Mouse (Mus musculus) forebrain, embryonic 16.5 days (tissue): ENCODE results near the gene Scn11a. TPM values are rescaled to one million over a fixed set of nuclear protein-coding genes. Genes with fewer than 3 reads are reported as not detected.

Experiments
- ATAC-seq: fragments of 200-750 bp; cut with Nextera tagmentation; 2 replicates; pipeline ENCODE4 v1.8.0; 2017; ENCODE audit warnings: mild to moderate bottlenecking, moderate library complexity
- H3K27ac ChIP-seq: fragments of 300-500 bp; sonication (generic); 2 replicates; pipeline ENCODE4 v1.5.1; 2014; ENCODE audit warnings: low read length, control low read depth
- H3K27me3 ChIP-seq: fragments of 300-500 bp; sonication (generic); replicated peaks from 2 replicates; pipeline ENCODE4 v1.6.1; 2014; ENCODE audit warnings: low read length; ENCODE audit not compliant: control insufficient read depth, insufficient read depth
- H3K36me3 ChIP-seq: fragments of 300-500 bp; sonication (generic); 2 replicates; pipeline ENCODE4 v1.6.1; 2014; ENCODE audit not compliant: control insufficient read depth, insufficient read depth
- H3K4me1 ChIP-seq: fragments of 300-500 bp; sonication (generic); replicated peaks from 2 replicates; pipeline ENCODE4 v1.6.1; 2014; ENCODE audit warnings: low read length; ENCODE audit not compliant: control insufficient read depth, insufficient read depth
- H3K4me2 ChIP-seq: fragments of 300-500 bp; sonication (generic); 2 replicates; pipeline ENCODE4 v1.6.1; 2014; ENCODE audit warnings: mild to moderate bottlenecking, low read length, control low read depth
- H3K4me3 ChIP-seq: fragments of 300-500 bp; sonication (generic); replicated peaks from 2 replicates; pipeline ENCODE4 v1.5.1; 2014; ENCODE audit warnings: mild to moderate bottlenecking, low read length, control low read depth
- H3K9ac ChIP-seq: fragments of 300-500 bp; sonication (generic); replicated peaks from 2 replicates; pipeline ENCODE4 v1.6.1; 2014; ENCODE audit warnings: low read depth, low read length, control low read depth
- H3K9me3 ChIP-seq: fragments of 300-500 bp; sonication (generic); 2 replicates; pipeline ENCODE4 v1.6.1; 2016; ENCODE audit warnings: low read length; ENCODE audit not compliant: control insufficient read depth
- whole genome bisulfite sequencing: fragments of 180-500 bp; shearing (Covaris S2); extraction: QIAGEN DNeasy Blood & Tissue Kit; methylation state at CpG from one replicate; pipeline ENCODE4 v1.1.7; 2014; 5-methylcytosine and 5-hydroxymethylcytosine counted together
- polyA plus RNA-seq: library from polyadenylated mRNA; unstranded; fragments of >200 nt; fragmentation: Nextera tagmentation; extraction: Ambion mirVana; gene quantifications from 2 replicates; pipeline ENCODE4 v1.2.1, GENCODE M21; 2015

Scn11a gene
- 0.26 and 0.27 TPM in 2 replicates for polyA plus RNA-seq

- no peak for ATAC-seq
- no peak within 1 kb of the TSS for H3K9ac ChIP-seq
These were observed at the start of gene Scn11a for GRCm38 (mm10) chr9:119825297-119825696. Gene Scn11a, minus strand, starts transcription at chr9:119825456.

GRCm38 (mm10) chr9:119854170-119854569 is 28.9 kb upstream of the Scn11a start:
- H3K27me3 ChIP-seq: no peaks in the 10 kb centered on the region
- H3K4me3 ChIP-seq: no peak overlapping the region
- H3K36me3 ChIP-seq: no peaks in the 10 kb centered on the region
- whole genome bisulfite sequencing: 70% methylated on average over 8 of the region's 8 CpGs
- peaks cover 10% of the 10 kb centered on the region for H3K4me1 ChIP-seq
- no peak overlapping the region for H3K4me2 ChIP-seq
- no peak overlapping the region for H3K27ac ChIP-seq
- H3K9me3 ChIP-seq: no peaks in the 10 kb centered on the region
- H3K9ac ChIP-seq: no peak overlapping the region
- ATAC-seq: no peak

More at GRCm38 (mm10) chr9:119825297-119825696, at the start of gene Scn11a:
- H3K36me3 ChIP-seq: no peaks in the 10 kb centered on the region
- no peak within 1 kb of the TSS for H3K4me2 ChIP-seq
- H3K27ac ChIP-seq: no peak within 1 kb of the TSS
- 30% methylated on average over 4 of the region's 4 CpGs for WGBS
- no peaks in the 10 kb centered on the region for H3K27me3 ChIP-seq
- H3K4me1 ChIP-seq: peaks cover 2% of the 10 kb centered on the region
- H3K9me3 ChIP-seq: no peaks in the 10 kb centered on the region
- H3K4me3 ChIP-seq: no peak within 1 kb of the TSS

GRCm38 (mm10) chr9:119853071-119853846 is 28.0 kb upstream of the Scn11a start:
- H3K4me2 ChIP-seq: no peak overlapping the region
- H3K27me3 ChIP-seq: no peaks in the 10 kb centered on the region
- ATAC-seq: no peak
- H3K36me3 ChIP-seq: no peaks in the 10 kb centered on the region
- no peak overlapping the region for H3K9ac ChIP-seq
- H3K4me1 ChIP-seq: peaks cover 18% of the 10 kb centered on the region
- no peak overlapping the region for H3K4me3 ChIP-seq
- WGBS: 78% methylated on average over 2 of the region's 2 CpGs
- peak overlapping the region; percentile 71 for H3K27ac ChIP-seq
- no peaks in the 10 kb centered on the region for H3K9me3 ChIP-seq

- Histone ChIP-seq H3K4me2 (no peak overlapping the region), H3K36me3 (no peaks in the 10 kb centered on the region), H3K27ac (peak overlapping the region; percentile 71), H3K9me3 (no peaks in the 10 kb centered on the region), H3K4me1 (peaks cover 22% of the 10 kb centered on the region), H3K9ac (no peak overlapping the region), H3K27me3 (no peaks in the 10 kb centered on the region), H3K4me3 (no peak overlapping the region)
- 60% methylated on average over 10 of the region's 10 CpGs for WGBS
- ATAC-seq: peak; percentile 60
These were observed 27.2 kb upstream of the Scn11a start for GRCm38 (mm10) chr9:119852347-119853030.

GRCm38 (mm10) chr9:119849214-119849613 is 24.0 kb upstream of the Scn11a start:
- Histone ChIP-seq H3K9ac (no peak overlapping the region), H3K9me3 (no peaks in the 10 kb centered on the region), H3K27ac (peak overlapping the region; percentile 57), H3K4me3 (no peak overlapping the region), H3K4me1 (peaks cover 30% of the 10 kb centered on the region), H3K4me2 (no peak overlapping the region), H3K36me3 (no peaks in the 10 kb centered on the region), H3K27me3 (no peaks in the 10 kb centered on the region)
- 10% methylated on average over 8 of the region's 8 CpGs for WGBS
- ATAC-seq: peak; percentile 69

GRCm38 (mm10) chr9:119848671-119849070 is 23.4 kb upstream of the Scn11a start:
- Histone ChIP-seq H3K9me3 (no peaks in the 10 kb centered on the region), H3K4me2 (no peak overlapping the region), H3K9ac (no peak overlapping the region), H3K4me3 (no peak overlapping the region), H3K36me3 (no peaks in the 10 kb centered on the region), H3K4me1 (peaks cover 30% of the 10 kb centered on the region), H3K27ac (peak overlapping the region; percentile 57), H3K27me3 (no peaks in the 10 kb centered on the region)
- 29% methylated on average over 7 of the region's 7 CpGs for WGBS
- ATAC-seq: peak; percentile 38

GRCm38 (mm10) chr9:119847187-119847586 is 21.9 kb upstream of the Scn11a start:
- 57% methylated on average over 6 of the region's 6 CpGs for WGBS
- Histone ChIP-seq H3K9ac (no peak overlapping the region), H3K27me3 (no peaks in the 10 kb centered on the region), H3K36me3 (no peaks in the 10 kb centered on the region), H3K4me3 (no peak overlapping the region), H3K9me3 (no peaks in the 10 kb centered on the region), H3K4me2 (no peak overlapping the region), H3K27ac (no peak overlapping the region), H3K4me1 (peaks cover 32% of the 10 kb centered on the region)
- ATAC-seq: peak; percentile 27; the same call in 1 of the 2 replicates

- no peaks in the 10 kb centered on the region for H3K9me3 ChIP-seq
- H3K36me3 ChIP-seq: no peaks in the 10 kb centered on the region
- no peak overlapping the region for H3K27ac ChIP-seq
- ATAC-seq: no peak
- H3K9ac ChIP-seq: no peak overlapping the region
- H3K4me3 ChIP-seq: no peak overlapping the region
- peaks cover 37% of the 10 kb centered on the region for H3K4me1 ChIP-seq
- 20% methylated on average over 5 of the region's 5 CpGs for WGBS
- no peaks in the 10 kb centered on the region for H3K27me3 ChIP-seq
- no peak overlapping the region for H3K4me2 ChIP-seq
These were observed 19.5 kb upstream of the Scn11a start for GRCm38 (mm10) chr9:119844724-119845123.

- Histone ChIP-seq H3K4me1 (peaks cover 36% of the 10 kb centered on the region), H3K4me2 (no peak overlapping the region), H3K27me3 (no peaks in the 10 kb centered on the region), H3K36me3 (no peaks in the 10 kb centered on the region), H3K4me3 (no peak overlapping the region), H3K27ac (no peak overlapping the region), H3K9me3 (no peaks in the 10 kb centered on the region), H3K9ac (no peak overlapping the region)
- ATAC-seq: no peak
- 86% methylated on average over 4 of the region's 4 CpGs for WGBS
These were observed 18.3 kb upstream of the Scn11a start for GRCm38 (mm10) chr9:119843549-119843948.
